Mouse (Mus musculus): ENCODE measurements at regions not wholly inside any gene's neighbourhood (a gene's known extent, or its start where the extent isn't known, plus 50 kb on each side); places are given as distances from the start of the nearest gene placed in this dataset.
A peak's percentile ranks its signal among the peaks of the same experiment; 100 is the strongest.

GRCm38 (mm10) chr17:64492614-64493269, 107.8 kb upstream of the Man2a1 start:
- no peak for DNase-seq (ENCODE audit: low read depth, low spot score)

DNA sequence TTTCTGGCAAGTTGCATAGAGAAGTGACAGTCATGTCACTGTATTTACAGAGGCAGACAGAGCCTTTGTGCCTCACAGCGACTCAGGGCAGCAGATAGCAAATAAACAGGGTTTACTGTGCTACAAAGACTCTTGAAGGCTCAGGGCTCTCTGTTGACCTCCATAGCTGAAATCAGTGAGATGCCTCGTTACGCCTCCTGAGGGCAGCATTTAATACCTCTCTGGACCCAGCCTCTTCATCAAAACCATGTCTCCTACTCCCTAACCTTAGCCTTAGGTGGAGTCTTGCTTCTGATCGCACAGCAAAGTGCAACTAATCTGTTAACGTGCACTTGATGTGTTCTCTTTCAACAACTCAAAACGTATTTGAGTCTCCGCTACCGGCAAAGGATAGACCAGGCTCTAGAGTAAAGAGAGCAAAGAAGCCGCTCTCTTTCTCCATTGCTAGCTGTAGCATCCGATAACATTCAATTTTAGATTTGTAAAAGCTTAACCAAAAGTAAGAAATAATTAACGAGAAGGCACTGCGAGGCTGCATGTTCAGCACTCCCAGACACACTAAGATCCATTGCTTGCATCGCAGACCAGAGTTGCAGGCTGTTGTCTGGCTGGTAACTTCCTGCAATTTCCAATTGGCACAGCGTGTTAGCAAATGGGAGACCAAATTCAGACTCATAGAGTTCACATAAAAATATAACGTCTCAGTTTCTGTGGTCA, 101.1 kb upstream of the Man2a1 start:
- peak; percentile 35 for DNase-seq (ENCODE audit: low read depth, low spot score)

DNA sequence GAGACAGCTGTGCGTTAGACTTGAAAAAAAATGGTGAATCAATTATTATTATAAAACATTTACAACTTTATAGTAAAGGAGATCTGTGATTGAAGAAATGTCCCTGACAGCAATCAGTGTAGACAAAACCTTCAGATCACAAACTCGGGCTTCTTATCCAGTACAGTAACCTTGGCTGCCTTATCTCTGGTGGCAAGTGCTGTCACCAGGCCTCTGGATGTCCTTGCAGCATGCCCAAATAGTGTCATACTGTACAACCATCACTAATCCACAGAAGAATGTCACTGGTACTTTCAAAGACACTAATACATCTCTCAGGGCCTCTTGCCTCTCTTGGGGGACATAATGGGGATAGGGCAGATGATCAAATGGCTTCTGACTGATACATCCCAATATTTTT, 98.2 kb upstream of the Man2a1 start:
- DNase-seq (ENCODE audit: low read depth, low spot score) = no peak

- DNase-seq (ENCODE audit: low read depth, low spot score) = no peak
Measured at GRCm38 (mm10) chr17:64505956-64506355, 94.6 kb upstream of the Man2a1 start.

DNA sequence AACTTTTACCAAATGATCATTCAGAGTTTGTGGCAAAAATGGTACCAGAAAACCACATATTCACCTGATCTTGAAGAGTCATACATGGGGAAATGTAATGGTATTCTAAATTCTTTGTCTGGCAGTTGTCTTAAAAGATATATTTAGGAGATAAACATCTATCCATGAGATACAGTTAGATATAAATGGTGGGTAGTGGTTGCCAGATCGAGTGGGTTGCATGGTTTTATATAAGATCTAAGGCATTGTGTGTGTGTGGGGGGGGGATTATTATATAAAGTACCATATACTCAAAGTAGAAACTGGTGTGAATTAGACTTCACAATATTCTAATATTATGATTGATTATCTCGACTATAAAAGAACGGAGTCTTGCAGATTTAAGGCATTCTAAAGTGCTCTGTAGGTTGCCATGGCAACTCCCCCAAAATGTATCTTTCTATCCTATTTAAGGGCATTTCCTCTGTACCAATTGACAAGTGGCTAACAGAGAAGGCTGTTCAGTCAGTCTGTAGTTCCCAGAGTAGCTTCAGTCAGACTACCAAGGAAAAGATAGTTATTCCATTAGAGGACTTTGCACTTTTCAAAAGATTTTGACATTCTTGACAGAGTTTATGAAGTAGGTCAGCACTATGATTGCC, 89.3 kb upstream of the Man2a1 start:
- DNase-seq (ENCODE audit: low read depth, low spot score) = no peak

DNA sequence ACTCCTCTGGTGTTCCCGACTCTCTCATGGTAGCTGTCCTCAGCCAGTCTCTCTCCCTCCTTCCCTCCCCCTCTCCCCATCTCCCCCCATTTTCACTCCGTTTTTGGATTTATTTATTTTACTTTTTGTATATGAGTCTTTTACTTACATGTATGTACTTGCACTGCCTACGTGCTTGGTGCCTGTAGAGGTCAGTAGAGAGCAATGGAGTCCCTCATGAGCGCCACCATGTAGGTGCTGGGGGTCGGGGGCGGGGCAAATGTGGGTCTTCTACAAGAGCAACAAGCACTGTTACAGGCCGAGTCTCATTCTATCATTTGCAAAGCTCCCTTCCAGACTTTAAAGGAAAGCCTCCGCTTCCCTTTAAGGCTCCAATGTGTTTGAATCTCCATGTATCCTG, 78.3 kb upstream of the Man2a1 start:
- peak; percentile 13 for DNase-seq (ENCODE audit: low read depth, low spot score)

- no peak for DNase-seq (ENCODE audit: low read depth, low spot score)
Measured at GRCm38 (mm10) chr17:64523899-64524298, 76.6 kb upstream of the Man2a1 start.

- peak; percentile 20 for DNase-seq (ENCODE audit: low read depth, low spot score)
Measured at GRCm38 (mm10) chr17:64527817-64528216, 72.7 kb upstream of the Man2a1 start.

- DNase-seq (ENCODE audit: low read depth, low spot score) = no peak
Measured at GRCm38 (mm10) chr17:64528476-64528875, 72.1 kb upstream of the Man2a1 start.

DNA sequence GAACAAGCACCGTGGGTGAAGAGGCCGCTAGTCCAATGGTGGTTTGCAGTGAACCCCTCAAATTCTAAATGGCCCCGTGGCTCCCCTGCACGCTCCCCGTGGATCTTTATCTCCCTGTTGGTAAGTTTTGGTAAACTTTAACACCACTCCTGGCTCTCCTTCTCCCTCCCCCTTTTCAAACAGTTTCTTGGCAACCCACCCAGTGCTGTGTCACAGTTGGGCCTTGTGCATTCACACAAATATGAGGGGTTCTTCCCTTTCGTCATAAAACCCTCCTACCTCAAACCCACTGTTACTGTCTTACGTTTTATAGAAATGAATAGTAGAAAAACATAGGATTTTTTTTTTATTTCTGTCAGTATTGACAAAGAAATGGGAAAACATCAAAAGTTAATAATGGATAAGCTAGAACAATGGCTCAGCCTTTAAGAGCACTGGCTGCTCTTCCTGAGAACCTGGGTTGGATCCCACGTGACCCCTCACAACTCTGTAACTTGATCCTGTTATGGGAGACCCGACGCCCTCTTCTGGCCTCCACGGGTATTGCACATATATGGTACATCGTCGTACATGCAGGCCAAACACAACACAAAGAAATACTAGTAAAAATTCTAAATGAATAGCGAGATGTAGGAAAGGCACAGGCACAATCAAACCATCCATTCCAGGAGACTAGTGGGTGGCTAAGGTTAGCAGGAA, 71.1 kb upstream of the Man2a1 start:
- DNase-seq (ENCODE audit: low read depth, low spot score) = peak; percentile 52

DNA sequence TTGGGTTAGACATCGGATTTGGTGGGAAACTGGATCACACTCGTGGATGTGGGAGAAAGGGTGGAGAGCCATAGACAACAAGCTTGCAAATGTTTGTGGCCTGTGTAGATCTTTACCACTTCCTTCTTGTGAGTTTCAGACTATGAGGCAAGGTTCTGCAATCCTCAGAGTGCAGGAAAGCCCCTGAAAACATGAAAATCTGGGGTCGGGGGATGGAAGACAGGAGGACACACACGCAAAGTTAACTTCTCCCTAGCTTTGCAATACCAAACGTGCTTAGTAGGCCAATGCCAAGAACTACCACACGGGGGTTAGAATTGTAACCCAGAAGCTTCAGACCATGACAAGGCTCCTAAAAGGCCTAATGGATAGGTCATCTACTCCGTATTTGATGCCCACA, 69.4 kb upstream of the Man2a1 start:
- DNase-seq (ENCODE audit: low read depth, low spot score) = no peak

DNA sequence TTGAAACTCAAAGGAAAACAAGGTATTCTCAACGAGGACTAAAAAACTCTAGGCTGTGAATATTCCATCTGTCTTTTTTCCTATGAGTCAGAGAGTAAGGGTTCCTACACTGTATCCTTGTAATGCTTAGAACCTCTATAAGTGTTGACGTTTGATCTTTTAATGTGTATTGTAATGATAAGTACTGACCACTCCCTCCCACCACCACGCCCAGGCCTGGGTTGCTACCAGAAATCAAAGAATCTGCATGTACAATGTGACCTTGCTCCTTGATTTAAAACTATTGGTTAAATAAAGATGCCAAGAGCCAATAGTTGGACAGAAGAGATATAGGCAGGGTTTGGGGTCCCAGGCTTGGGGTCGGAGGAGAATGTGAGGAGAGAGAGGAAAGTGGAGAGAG, 66.2 kb upstream of the Man2a1 start:
- DNase-seq (ENCODE audit: low read depth, low spot score) = no peak

GRCm38 (mm10) chr17:64538520-64538953, 62.0 kb upstream of the Man2a1 start:
- no peak for DNase-seq (ENCODE audit: low read depth, low spot score)

- DNase-seq (ENCODE audit: low read depth, low spot score) = no peak
Measured at GRCm38 (mm10) chr17:64540411-64540810, 60.1 kb upstream of the Man2a1 start.

DNA sequence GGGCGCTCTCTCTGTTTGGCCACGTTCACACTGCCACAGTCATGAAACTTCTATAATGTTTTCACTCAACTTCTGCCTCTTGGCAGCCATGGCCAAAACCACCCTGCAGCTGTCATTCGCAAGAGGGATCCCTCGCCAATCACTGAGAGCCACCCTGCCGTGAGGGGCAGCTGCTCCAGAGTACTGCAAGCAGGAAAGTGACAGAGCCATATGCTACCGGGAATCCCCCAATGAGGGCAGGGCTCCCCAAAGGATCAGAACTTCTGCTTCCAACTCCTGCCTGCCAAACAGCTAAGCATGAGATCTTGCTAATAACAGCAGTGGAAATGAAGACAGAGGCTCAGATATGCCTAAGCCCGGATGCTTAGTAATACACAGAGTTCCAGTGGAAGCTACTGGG, 52.0 kb upstream of the Man2a1 start:
- DNase-seq (ENCODE audit: low read depth, low spot score) = no peak

DNA sequence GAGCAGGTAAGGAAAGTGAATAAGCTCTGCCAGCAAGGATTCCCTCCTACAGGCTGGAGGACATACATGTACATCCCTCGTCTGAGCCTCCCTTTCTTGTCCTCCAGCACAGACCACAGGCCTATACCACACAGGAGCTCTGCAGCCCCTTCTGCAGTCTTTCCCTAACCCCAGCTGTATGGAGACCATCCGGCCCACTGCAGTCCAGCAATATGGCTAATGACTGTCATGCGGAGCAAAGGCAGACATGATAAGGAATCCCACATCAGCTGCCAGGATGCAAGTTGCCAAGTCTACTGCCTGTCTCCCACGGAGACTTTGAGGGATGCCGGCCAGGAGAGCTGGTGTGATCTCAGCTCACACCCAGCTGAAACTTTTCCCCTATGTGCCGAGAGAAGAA, 50.5 kb upstream of the Man2a1 start:
- no peak for DNase-seq (ENCODE audit: low read depth, low spot score)
